Comparison of ENCODE assay signal across 19 mouse cellular contexts in the genomic region with DNA sequence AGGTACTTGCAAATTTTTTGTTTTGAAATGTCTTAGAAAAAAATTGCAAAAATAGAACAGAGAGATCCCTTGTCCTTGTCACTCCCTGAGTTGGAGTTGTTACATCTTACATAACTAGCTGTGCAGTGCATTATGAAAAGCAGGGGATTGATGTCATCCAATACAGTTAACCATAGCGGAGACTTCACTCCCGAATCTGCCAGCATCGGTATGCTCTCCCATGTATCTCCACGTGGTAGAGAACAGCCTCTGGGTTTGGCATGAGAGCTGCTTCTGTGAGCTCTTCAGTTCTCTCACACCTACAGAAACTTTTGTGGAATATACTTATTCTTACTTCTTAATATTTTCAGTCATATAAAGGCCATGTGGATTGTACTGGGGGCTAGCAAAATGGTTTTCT.
DNase-seq lines count a peak whose midpoint lies in the region; ATAC-seq and TF ChIP-seq lines count a peak whose summit lies in the region.
"Had no signal": no experiment of that assay in that cellular context is flagged by ENCODE, and none has a peak within 500 bp of the region (broad histone marks: within the 10 kb centered on the region; RNA-seq: fewer than 3 reads in every experiment).

No protein-coding gene starts in this region.

- no peaks in the 10 kb centered on the region for H3K36me3 ChIP-seq in lung, embryonic 14.5 days (ENCODE audit: insufficient read depth)
- no peaks in the 10 kb centered on the region for H3K36me3 ChIP-seq in stomach, embryonic 16.5 days (ENCODE audit: control insufficient read depth, insufficient read depth, low read length)
- H3K36me3 ChIP-seq: embryonic facial prominence, embryonic 13.5 days; heart, embryonic 15.5 days; hindbrain, embryonic 13.5 days had no signal

- WGBS in lung, embryonic 14.5 days: 67% methylated on average over 4 of the region's 4 CpGs
- WGBS in stomach, embryonic 16.5 days: 66% methylated on average over 4 of the region's 4 CpGs

- no peak overlapping the region for H3K9ac ChIP-seq in lung, embryonic 14.5 days
- no peak overlapping the region for H3K9ac ChIP-seq in stomach, embryonic 16.5 days (ENCODE audit: low read length)
- H3K9ac ChIP-seq: embryonic facial prominence, embryonic 13.5 days; forebrain, embryonic 13.5 days; heart, embryonic 15.5 days; hindbrain, embryonic 13.5 days had no signal

- H3K4me1 ChIP-seq in lung, embryonic 14.5 days (ENCODE audit: insufficient read depth): peaks cover 8% of the 10 kb centered on the region; the same call in 1 of the 2 replicates
- H3K4me1 ChIP-seq in stomach, embryonic 16.5 days (ENCODE audit: control insufficient read depth, insufficient read depth, low read length): peaks cover 15% of the 10 kb centered on the region

- ATAC-seq in lung, embryonic 14.5 days (ENCODE audit: insufficient read depth): no peak
- ATAC-seq in stomach, embryonic 16.5 days (ENCODE audit: insufficient read depth, low FRiP score): no peak
- ATAC-seq: forebrain, embryonic 13.5 days had no signal

- H3K4me2 ChIP-seq in lung, embryonic 14.5 days: no peak overlapping the region
- no peak overlapping the region for H3K4me2 ChIP-seq in stomach, embryonic 16.5 days (ENCODE audit: low read depth, low read length)
- H3K4me2 ChIP-seq: embryonic facial prominence, embryonic 13.5 days; forebrain, embryonic 13.5 days; heart, embryonic 11.5 days; heart, embryonic 15.5 days; hindbrain, embryonic 13.5 days had no signal

- H3K27me3 ChIP-seq in lung, embryonic 14.5 days (ENCODE audit: insufficient read depth, low read length): no peaks in the 10 kb centered on the region
- H3K27me3 ChIP-seq in stomach, embryonic 16.5 days (ENCODE audit: control insufficient read depth, insufficient read depth, low read length): no peaks in the 10 kb centered on the region
- H3K27me3 ChIP-seq: embryonic facial prominence, embryonic 13.5 days; forebrain, embryonic 13.5 days; heart, embryonic 15.5 days; hindbrain, embryonic 13.5 days had no signal

- TF ChIP-seq CTCF in layer of hippocampus, adult 2 months (conservative IDR thresholded peaks at IDR 0.05): no peak
- no peak for TF ChIP-seq CTCF in lung, embryonic 14.5 days (IDR thresholded peaks at IDR 0.05; ENCODE audit: low read depth)

- DNase-seq in layer of hippocampus, adult 2 months (ENCODE audit: low spot score in 2 of 2): no peak
- DNase-seq in layer of hippocampus, adult 11-12 months (ENCODE audit: low spot score): no peak
- peak; percentile 16 for DNase-seq in lung, embryonic 14.5 days
- DNase-seq in lung, adult 18-20 months: no peak
- DNase-seq in gastrocnemius, postnatal 10 days: no peak
- DNase-seq in kidney, adult 18-20 months: no peak
- DNase-seq: adrenal gland, postnatal 10 days; cerebellum, adult 11-12 months; cerebellum, adult 9-10 months; cerebellum, postnatal 25 days; gastrocnemius, postnatal 14 days; heart, adult 2 months; heart, postnatal 14 days had no signal

- H3K27ac ChIP-seq in layer of hippocampus, adult 2 months: peak overlapping the region; percentile 43
- no peak overlapping the region for H3K27ac ChIP-seq in lung, embryonic 14.5 days (ENCODE audit: low read depth)
- peak overlapping the region; percentile 97; the same call in 1 of the 2 replicates for H3K27ac ChIP-seq in stomach, embryonic 16.5 days (ENCODE audit: low read length)
- H3K27ac ChIP-seq: embryonic facial prominence, embryonic 13.5 days; forebrain, embryonic 13.5 days; heart, adult 2 months; heart, embryonic 15.5 days; hindbrain, embryonic 13.5 days had no signal

- no peaks in the 10 kb centered on the region for H3K9me3 ChIP-seq in lung, embryonic 14.5 days (ENCODE audit: low read depth, low read length)
- no peaks in the 10 kb centered on the region for H3K9me3 ChIP-seq in stomach, embryonic 16.5 days (replicated peaks; ENCODE audit: control insufficient read depth, low read length)
- H3K9me3 ChIP-seq: embryonic facial prominence, embryonic 13.5 days; forebrain, embryonic 13.5 days; heart, embryonic 15.5 days; hindbrain, embryonic 13.5 days had no signal

- H3K4me3 ChIP-seq in layer of hippocampus, adult 2 months: no peak overlapping the region
- no peak overlapping the region for H3K4me3 ChIP-seq in lung, embryonic 14.5 days (ENCODE audit: low read depth, low read length)
- H3K4me3 ChIP-seq in stomach, embryonic 16.5 days (replicated peaks; ENCODE audit: low read length): no peak overlapping the region
- H3K4me3 ChIP-seq: embryonic facial prominence, embryonic 13.5 days; forebrain, embryonic 13.5 days; heart, adult 2 months; heart, embryonic 15.5 days; hindbrain, embryonic 13.5 days had no signal
